Mouse (Mus musculus) cerebellum, adult 11 months (tissue): ENCODE measurements around the gene Tead2.

Experiments
- DNase-seq: peaks from one replicate; pipeline ENCODE4 v3.0.0; 2022

The Tead2 gene

DNA sequence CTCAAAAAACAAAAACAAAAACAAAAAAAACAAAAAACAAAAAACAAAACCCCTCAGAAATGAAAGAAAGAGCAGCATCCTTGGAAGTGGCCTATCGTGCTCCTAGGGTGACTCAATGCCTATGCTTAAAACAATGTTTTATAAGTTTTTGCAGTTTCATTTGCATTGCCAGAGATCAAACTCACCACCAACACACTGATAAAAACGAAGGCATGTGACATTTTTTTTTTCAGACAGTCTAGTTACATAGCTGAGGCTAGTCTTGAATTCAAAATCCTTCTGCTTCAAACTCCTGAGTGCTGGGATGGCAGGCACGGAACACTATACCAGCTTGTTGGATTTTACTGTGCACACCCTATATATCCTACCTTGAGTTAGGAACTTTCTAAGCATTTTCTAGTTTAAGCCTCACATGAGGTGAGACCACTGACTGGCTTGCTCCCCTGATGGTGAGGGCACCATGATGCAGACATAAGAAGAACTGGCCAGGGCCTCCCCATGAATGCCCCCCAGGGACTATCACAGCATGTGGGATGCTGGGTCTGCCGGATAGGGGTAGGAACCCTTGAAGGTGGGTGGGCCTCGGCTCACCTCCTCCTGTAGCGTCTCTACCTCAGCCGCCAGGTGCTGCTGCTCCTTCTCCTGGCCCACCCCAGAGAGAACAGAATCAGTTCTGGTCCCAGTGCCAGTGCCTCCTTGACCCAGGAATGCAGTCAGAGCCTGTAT, 22.8 kb upstream of the Tead2 start:
- DNase-seq, result peak; percentile 43

GRCm38 (mm10) chr7:45193406-45193805, 22.1 kb upstream of the Tead2 start:
- peak; percentile 61 for DNase-seq

DNA sequence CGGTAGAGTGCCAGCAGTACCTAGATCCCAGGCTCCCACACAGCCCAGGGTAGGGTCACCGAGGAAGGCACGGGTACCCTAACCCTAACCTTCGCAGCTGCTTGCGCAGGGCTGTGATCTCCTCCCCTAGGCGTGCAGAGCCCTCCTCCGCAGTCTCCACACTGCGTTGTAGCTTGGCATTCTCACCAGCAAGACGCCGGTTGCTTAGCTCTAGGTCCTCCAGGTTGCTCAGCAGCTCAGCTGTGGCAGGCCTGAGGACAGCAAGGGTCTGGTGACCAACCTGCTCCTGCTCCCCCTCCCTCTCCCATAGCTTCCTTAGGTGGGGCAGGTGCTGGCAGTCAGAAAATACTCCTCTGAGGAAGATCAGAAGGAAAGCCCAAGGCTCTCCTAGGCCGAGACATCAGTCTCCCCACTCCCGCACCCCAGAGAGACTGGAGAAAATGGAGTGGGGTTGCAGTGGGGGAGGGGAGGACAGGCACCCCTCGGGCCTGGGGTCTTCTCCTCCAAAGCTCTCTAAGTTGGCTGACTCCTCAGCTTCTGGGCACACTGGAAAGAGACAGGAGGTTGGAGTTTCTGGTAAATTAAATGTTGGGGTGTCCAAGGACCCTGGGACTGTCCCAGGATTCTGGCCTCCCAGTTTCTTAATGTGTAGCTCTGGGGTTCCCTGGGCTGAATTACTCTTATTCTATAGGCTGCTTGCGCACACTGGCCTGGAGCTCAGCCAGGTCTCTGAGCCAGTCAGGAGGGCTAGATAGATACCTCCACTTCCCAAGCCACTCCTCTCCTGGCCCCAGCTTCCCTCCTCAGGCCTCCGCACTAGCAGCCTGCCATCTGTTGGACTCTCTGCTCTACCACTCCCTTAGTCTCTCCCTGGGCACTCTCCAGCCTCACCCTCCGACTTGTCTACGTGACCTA, 21.4 kb upstream of the Tead2 start:
- peak; percentile 61 for DNase-seq

DNA sequence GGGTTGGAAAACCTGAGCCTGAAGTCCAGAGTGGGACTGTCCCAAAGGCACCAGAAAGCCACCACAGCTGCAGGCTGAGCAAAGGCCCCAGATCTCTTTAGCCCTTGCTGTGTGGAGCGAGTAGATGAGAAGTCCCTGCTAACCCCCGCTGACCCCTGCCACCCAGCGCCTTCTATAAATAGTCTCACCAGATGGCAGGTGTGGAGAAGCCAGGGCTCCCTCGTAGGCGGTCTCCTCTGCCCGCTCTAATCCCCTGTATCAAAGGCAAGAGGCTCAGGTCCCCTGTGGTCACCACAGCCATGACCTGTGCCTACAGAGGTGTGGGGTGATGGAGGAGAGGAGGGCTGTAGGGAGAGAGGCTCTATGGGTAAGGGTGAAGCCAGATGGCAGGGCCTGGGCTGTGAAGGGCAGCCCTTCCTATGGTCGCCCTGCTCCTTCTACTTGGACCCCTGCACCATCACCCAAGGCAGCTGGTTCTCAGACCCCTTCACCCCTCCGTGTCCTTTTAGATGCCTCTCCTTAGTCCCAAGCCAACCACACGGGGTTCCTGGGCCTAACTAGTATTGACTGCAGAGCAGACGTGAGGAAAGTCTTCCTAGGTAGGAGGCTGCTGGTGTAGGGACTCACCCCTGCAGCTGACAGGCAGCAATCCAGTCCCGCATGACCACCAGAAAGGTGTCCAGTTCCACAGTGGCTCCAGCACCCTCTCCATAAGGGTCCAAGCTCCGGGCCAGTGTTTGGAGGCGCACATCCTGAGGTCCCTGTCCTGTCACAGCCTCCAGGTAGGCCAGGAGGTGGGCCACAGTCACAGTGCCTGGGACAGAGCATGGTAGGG, 20.0 kb upstream of the Tead2 start:
- peak; percentile 59 for DNase-seq

DNA sequence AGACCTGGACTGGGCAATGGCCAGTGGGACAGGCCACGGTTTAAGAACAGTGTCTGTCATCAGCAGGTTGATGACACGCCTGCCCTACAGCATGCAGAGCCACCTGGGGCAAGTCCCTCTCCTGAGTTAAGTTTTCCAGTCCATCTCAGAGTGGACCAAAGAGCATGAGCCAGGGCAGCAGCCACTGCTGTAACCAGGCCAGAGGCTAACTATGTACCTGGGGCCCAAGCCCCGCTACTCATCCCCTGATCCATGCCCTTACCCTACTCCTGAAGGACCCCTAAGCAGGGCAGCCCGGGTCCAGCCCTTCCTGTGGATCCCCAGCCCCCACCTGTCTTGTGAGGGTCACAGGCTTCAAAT, 19.4 kb upstream of the Tead2 start:
- DNase-seq, result peak; percentile 29

DNA sequence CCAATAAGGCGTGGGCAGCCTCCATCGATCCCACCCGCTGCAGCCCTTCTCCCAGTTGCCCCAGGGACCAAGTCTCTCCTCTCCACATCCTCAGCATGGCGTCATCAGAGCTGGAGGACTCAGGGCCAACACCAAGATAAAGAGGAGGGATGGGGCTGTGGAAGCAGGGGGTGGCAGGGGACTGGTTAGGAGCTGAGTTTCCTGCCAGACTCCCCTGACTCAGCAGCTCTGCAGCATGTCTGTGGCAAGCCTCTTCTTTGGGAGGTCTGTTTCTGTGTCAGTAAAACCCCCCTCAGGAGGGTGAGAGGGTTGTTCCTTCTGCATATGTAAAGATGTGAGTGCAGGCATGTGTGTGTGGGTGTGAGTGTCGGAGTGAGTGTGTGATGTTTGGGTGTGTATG, 18.6 kb upstream of the Tead2 start:
- peak; percentile 24 for DNase-seq

GRCm38 (mm10) chr7:45198435-45198834, 17.1 kb upstream of the Tead2 start:
- DNase-seq, result peak; percentile 88

DNA sequence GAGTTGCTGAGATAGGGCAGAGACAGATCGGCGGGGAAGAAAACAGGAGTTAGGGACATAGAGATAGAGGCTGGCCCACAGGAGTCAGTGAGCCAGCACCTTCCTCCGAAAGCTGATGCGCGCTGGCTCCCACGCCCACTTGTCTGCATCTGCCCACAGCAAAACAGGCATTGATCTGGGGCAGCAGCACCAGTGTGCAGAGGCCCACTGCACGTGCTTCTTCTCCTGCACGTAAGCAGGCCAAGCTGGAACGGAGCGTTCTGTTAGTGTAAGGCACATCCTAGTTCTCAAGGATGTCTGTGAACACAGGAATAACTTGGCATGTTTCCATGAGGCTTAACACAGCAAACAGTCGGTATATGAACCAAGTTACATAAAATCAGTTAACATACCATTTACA, 16.6 kb upstream of the Tead2 start:
- DNase-seq, result peak; percentile 30

GRCm38 (mm10) chr7:45202654-45203053, 12.9 kb upstream of the Tead2 start:
- DNase-seq, result no peak

- DNase-seq, result peak; percentile 94
Measured at GRCm38 (mm10) chr7:45204380-45205143, 11.0 kb upstream of the Tead2 start, which contains the start of gene Ccdc155. Gene Ccdc155, minus strand, starts transcription at chr7:45204892.

DNA sequence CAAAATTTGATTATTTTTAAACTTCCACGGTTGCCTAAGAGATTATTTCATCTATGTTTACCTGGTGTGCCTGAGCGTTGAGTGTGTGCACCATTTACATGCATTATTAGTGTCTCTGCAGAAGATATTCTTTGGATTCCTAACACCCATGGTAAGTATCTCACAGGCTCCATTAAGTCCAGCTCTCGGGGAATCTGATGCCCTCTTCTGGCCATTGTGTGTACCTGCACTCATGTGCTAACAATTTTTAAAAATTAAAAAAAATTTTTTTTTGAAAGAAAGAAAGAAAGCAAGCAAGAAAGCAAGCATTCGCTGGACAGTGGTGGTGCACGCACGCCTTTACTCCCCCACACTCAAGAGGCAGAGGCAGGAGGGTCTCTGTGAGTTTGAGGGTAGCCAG, 7.3 kb upstream of the Tead2 start:
- DNase-seq, result no peak

- no peak for DNase-seq
Measured at GRCm38 (mm10) chr7:45211070-45211469, 4.5 kb upstream of the Tead2 start.

DNA sequence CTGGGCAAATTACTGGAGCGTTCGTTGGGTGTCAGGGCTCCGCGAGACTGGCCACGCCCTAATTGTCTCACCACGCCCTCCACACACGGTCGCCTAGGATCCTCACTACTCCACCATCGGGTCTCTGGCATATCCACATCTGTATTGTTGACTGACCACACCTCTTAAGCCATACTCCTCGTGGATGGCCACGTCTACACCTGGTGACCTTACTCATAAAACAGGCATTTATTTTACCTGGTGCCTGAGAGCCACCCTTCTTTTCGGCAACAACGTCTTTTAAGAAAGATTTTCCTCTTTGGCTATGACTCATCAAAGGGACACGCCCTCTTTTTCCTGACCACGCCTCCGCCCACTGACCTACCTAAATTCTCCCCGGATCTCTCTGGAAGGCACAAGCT, 3.7 kb upstream of the Tead2 start, which contains the start of gene Dkkl1:
Gene Dkkl1 (minus strand): TSS at position 297 of the 401 bp plus-strand sequence.
- DNase-seq, result no peak

DNA sequence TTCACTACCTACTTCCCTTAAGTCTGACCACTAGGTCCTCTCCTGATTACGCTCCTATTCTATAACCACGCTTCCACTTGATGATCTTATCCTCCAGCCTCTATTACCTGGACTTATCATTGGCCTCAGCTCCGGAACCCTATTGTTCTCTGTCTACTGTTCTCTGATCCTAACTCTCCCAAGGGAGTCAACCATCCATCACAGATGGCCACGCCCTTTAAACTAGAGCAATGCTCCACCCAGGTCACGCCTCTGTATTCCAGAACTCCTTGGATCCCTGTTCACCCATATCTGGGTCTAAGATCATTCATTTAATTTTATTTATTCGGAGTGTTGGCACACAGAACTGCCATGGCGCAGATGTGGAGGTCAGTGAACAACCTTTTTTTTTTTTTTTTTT, 3.2 kb upstream of the Tead2 start:
- no peak for DNase-seq

GRCm38 (mm10) chr7:45213708-45214107, 1.8 kb upstream of the Tead2 start:
- no peak for DNase-seq

DNA sequence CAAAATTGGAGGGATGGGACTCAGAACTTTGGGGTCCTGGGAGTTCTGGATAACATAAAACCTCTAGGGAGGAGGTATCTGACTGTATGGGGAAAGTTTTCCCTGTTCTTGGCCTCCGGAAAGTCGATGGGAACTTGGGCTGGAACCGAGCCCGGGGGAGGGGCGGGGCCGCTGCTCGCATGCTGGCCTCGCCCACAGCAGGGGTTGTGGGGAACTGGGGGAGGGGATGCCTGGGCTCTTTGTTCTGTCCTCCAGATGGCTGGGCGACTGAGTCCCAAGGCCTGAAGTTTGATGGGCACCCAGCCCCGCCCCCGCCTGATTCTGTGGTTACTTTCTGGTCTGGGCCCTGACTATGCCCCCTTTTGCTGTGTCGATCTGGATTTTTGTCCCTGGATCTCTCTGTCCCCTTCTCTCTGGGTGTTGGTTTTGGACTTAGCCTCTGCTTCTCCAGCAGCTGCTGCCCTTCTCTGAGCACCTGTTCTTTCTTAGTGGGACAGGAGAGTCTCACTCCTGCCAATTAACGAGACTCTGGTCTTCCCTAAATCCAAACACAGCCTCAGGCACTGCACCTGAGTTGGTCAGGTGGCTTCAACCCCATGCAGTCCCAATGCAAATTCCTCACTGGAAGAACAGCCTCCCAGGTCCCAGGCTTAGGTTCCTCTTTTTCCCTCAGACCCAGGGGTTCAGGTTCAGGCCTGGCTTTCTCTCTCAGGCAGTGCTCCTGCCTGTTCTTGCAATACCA, 1.1 kb downstream of the Tead2 start:
- no peak for DNase-seq

GRCm38 (mm10) chr7:45221680-45222079, 6.1 kb downstream of the Tead2 start:
- DNase-seq, result no peak

DNA sequence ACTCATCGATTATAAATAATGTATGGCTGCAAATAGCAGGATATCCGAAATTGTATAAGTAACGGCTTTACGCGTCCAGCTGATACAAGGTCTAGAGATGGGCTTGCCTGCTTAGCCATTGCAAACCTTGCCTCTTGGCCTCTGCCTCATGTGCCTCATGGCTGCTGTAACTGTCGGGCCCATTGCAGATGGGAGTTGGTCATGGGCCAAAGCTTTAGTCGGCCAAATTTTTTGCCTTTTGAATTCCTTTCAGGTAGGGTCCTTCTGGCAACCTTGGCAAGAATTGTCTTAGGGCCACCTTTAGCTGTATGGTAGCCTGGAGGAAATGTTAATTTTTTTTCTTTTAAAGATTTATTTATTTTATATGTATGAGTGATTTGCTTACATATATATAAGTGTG, 9.3 kb downstream of the Tead2 start:
- DNase-seq, result no peak

DNA sequence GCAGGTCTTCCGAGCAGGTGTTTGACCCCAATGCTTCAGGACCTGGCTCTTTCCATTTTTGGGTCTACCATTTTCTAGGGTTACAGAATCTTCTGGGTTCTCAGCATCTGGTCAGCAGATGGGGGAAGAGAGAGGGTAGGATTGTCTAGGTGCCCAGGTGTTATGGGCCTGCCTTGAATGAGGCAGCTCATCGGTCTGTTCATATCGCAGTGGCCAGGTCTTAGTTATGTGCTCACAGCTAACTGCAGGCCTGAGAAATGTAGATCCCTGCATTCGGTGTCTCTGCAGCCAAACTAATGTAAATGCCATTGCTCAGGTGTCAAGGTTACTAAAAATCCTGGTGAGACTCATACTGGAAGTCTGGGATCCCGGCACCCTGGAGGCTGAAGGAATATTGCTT, 10.9 kb downstream of the Tead2 start:
- DNase-seq, result no peak

- DNase-seq, result no peak
Measured at GRCm38 (mm10) chr7:45228548-45228947, 13.0 kb downstream of the Tead2 start.

- no peak for DNase-seq
Measured at GRCm38 (mm10) chr7:45229046-45229445, 13.5 kb downstream of the Tead2 start.
